Comparison of ENCODE assay signal across 19 mouse cellular contexts in genomic region chr16:96149311-96149710, GRCm38 (mm10). TPM values are rescaled to one million over a fixed set of nuclear protein-coding genes. Genes with fewer than 3 reads are reported as not detected.
DNase-seq lines count a peak whose midpoint lies in the region; ATAC-seq lines count a peak whose summit lies in the region.
"Had no signal": no experiment of that assay in that cellular context is flagged by ENCODE, and none has a peak within 500 bp of the region (broad histone marks: within the 10 kb centered on the region; RNA-seq: fewer than 3 reads in every experiment).

No protein-coding gene starts in this region.

- no peak overlapping the region for H3K9ac ChIP-seq in heart, embryonic 15.5 days
- 0 out of 2 replicates have a peak overlapping the region, but pooled peaks have one; percentile 46 for H3K9ac ChIP-seq in midbrain, embryonic 13.5 days (replicated peaks)
- H3K9ac ChIP-seq in midbrain, embryonic 15.5 days = no peak overlapping the region
- H3K9ac ChIP-seq in intestine, embryonic 16.5 days (ENCODE audit: low read depth, low read length) = peak overlapping the region; percentile 51; the same call in 1 of the 2 replicates
- H3K9ac ChIP-seq in liver, embryonic 11.5 days (ENCODE audit: low read depth, low read length) = no peak overlapping the region
- H3K9ac ChIP-seq: hindbrain, embryonic 15.5 days; neural tube, embryonic 13.5 days had no signal

- no peaks in the 10 kb centered on the region for H3K9me3 ChIP-seq in heart, embryonic 15.5 days (replicated peaks)
- no peaks in the 10 kb centered on the region for H3K9me3 ChIP-seq in midbrain, embryonic 13.5 days
- no peaks in the 10 kb centered on the region for H3K9me3 ChIP-seq in midbrain, embryonic 15.5 days
- no peaks in the 10 kb centered on the region for H3K9me3 ChIP-seq in intestine, embryonic 16.5 days (ENCODE audit: control insufficient read depth, low read length)
- H3K9me3 ChIP-seq in liver, embryonic 11.5 days (ENCODE audit: control insufficient read depth, low read length) = no peaks in the 10 kb centered on the region
- H3K9me3 ChIP-seq: hindbrain, embryonic 15.5 days; neural tube, embryonic 13.5 days had no signal

- 38% methylated on average over 9 of the region's 9 CpGs for WGBS in heart, embryonic 15.5 days
- WGBS in midbrain, embryonic 13.5 days = 83% methylated on average over 9 of the region's 9 CpGs
- WGBS in midbrain, embryonic 15.5 days = 83% methylated on average over 9 of the region's 9 CpGs
- WGBS in intestine, embryonic 16.5 days = 64% methylated on average over 9 of the region's 9 CpGs
- 76% methylated on average over 9 of the region's 9 CpGs for WGBS in liver, embryonic 11.5 days

- peaks cover 56% of the 10 kb centered on the region for H3K4me1 ChIP-seq in heart, embryonic 15.5 days (replicated peaks)
- peaks cover 27% of the 10 kb centered on the region for H3K4me1 ChIP-seq in midbrain, embryonic 13.5 days (replicated peaks)
- H3K4me1 ChIP-seq in midbrain, embryonic 15.5 days = peaks cover 19% of the 10 kb centered on the region
- peaks cover 16% of the 10 kb centered on the region for H3K4me1 ChIP-seq in intestine, embryonic 16.5 days (ENCODE audit: control insufficient read depth, insufficient read depth, low read length)
- H3K4me1 ChIP-seq in liver, embryonic 11.5 days (replicated peaks; ENCODE audit: control insufficient read depth, insufficient read depth, low read length) = peaks cover 17% of the 10 kb centered on the region

- intact Hi-C loops in heart, postnatal 25 days (cut with DNase I) = loop anchor here (5.0 kb wide), 2 partner anchors 67 to 102 kb away; partner anchors contain the start of gene Brwd1

- peaks cover 5% of the 10 kb centered on the region; the same call in 1 of the 2 replicates for H3K36me3 ChIP-seq in heart, embryonic 15.5 days
- peaks cover 25% of the 10 kb centered on the region for H3K36me3 ChIP-seq in midbrain, embryonic 13.5 days
- peaks cover 3% of the 10 kb centered on the region for H3K36me3 ChIP-seq in midbrain, embryonic 15.5 days (replicated peaks)
- H3K36me3 ChIP-seq in intestine, embryonic 16.5 days (ENCODE audit: control insufficient read depth, insufficient read depth, low read length) = no peaks in the 10 kb centered on the region
- peaks cover 11% of the 10 kb centered on the region for H3K36me3 ChIP-seq in liver, embryonic 11.5 days (ENCODE audit: control insufficient read depth, insufficient read depth, low read length)

- no peak overlapping the region for H3K4me3 ChIP-seq in heart, embryonic 15.5 days
- no peak overlapping the region for H3K4me3 ChIP-seq in midbrain, embryonic 13.5 days (replicated peaks)
- no peak overlapping the region for H3K4me3 ChIP-seq in midbrain, embryonic 15.5 days
- no peak overlapping the region for H3K4me3 ChIP-seq in intestine, embryonic 16.5 days (ENCODE audit: low read length)
- H3K4me3 ChIP-seq in liver, embryonic 11.5 days (ENCODE audit: low read depth, low read length) = no peak overlapping the region
- H3K4me3 ChIP-seq: hindbrain, embryonic 15.5 days; neural tube, embryonic 13.5 days had no signal

- no peak for DNase-seq in heart, postnatal 25 days (ENCODE audit: low spot score)
- DNase-seq in liver, embryonic 11.5 days (ENCODE audit: low spot score) = no peak
- DNase-seq in natural killer cell, adult 2 months (ENCODE audit: low spot score in 2 of 2) = no peak
- DNase-seq: adrenal gland, postnatal 36 days; cerebellum, postnatal 10 days; embryo, embryonic 11 days; kidney, postnatal 10 days; layer of hippocampus, adult 9-11 months; liver; lung, adult 2 months; thymus, postnatal 25 days had no signal

- H3K27me3 ChIP-seq in heart, embryonic 15.5 days = no peaks in the 10 kb centered on the region
- H3K27me3 ChIP-seq in midbrain, embryonic 13.5 days = no peaks in the 10 kb centered on the region
- no peaks in the 10 kb centered on the region for H3K27me3 ChIP-seq in midbrain, embryonic 15.5 days (replicated peaks)
- no peaks in the 10 kb centered on the region for H3K27me3 ChIP-seq in intestine, embryonic 16.5 days (replicated peaks; ENCODE audit: control insufficient read depth, insufficient read depth, low read length)
- no peaks in the 10 kb centered on the region for H3K27me3 ChIP-seq in liver, embryonic 11.5 days (replicated peaks; ENCODE audit: control insufficient read depth, insufficient read depth, low read length)
- H3K27me3 ChIP-seq: hindbrain, embryonic 15.5 days; neural tube, embryonic 13.5 days had no signal

- ATAC-seq in heart, embryonic 15.5 days (replicated peaks; ENCODE audit: insufficient number of reproducible peaks, insufficient read depth, low FRiP score, low read depth) = no peak
- no peak for ATAC-seq in midbrain, embryonic 13.5 days
- no peak for ATAC-seq in midbrain, embryonic 15.5 days (replicated peaks)
- ATAC-seq in intestine, embryonic 16.5 days = no peak
- ATAC-seq in liver, embryonic 11.5 days (replicated peaks; ENCODE audit: low FRiP score) = no peak
- ATAC-seq: CD4-positive, CD25-positive, alpha-beta regulatory T cell, adult 4 months had no signal

- H3K27ac ChIP-seq in heart, embryonic 15.5 days = peak overlapping the region; percentile 75
- H3K27ac ChIP-seq in midbrain, embryonic 13.5 days = no peak overlapping the region
- H3K27ac ChIP-seq in midbrain, embryonic 15.5 days = no peak overlapping the region
- H3K27ac ChIP-seq in intestine, embryonic 16.5 days (ENCODE audit: low read length) = peak overlapping the region; percentile 81
- H3K27ac ChIP-seq in liver, embryonic 11.5 days (ENCODE audit: low read depth, low read length) = no peak overlapping the region
- H3K27ac ChIP-seq: hindbrain, embryonic 15.5 days; neural tube, embryonic 13.5 days had no signal

- peak overlapping the region; percentile 22; the same call in 1 of the 2 replicates for H3K4me2 ChIP-seq in heart, embryonic 15.5 days
- H3K4me2 ChIP-seq in midbrain, embryonic 13.5 days (replicated peaks) = no peak overlapping the region
- H3K4me2 ChIP-seq in midbrain, embryonic 15.5 days = no peak overlapping the region
- no peak overlapping the region for H3K4me2 ChIP-seq in intestine, embryonic 16.5 days (ENCODE audit: low read depth, low read length)
- H3K4me2 ChIP-seq in liver, embryonic 11.5 days = no peak overlapping the region
- H3K4me2 ChIP-seq: hindbrain, embryonic 15.5 days; neural tube, embryonic 13.5 days had no signal

RNA-seq across cellular contexts. Expression of gene Wrb, which starts 4.1 kb away (rescaled TPM):
- 49.2 and 52.8 TPM in 2 replicates for polyA plus RNA-seq in heart, embryonic 15.5 days (2015; fragmentation: Nextera tagmentation; extraction: Ambion mirVana)
- 10 to 100 TPM; 14.6 to 15.8 TPM for total RNA-seq in heart, postnatal 25 days (2021)
- polyA plus RNA-seq in midbrain, embryonic 13.5 days (2015; fragmentation: Nextera tagmentation; extraction: Ambion mirVana) = 167 and 171 TPM in 2 replicates
- polyA plus RNA-seq in midbrain, embryonic 15.5 days (2015; fragmentation: Nextera tagmentation; extraction: Ambion mirVana) = 217 and 221 TPM in 2 replicates
- 46.9 and 53.2 TPM in 2 replicates for polyA plus RNA-seq in intestine, embryonic 16.5 days (2015; fragmentation: Nextera tagmentation; extraction: Ambion mirVana)
- 48.3 and 53.6 TPM in 2 replicates for polyA plus RNA-seq in liver, embryonic 11.5 days (2014; fragmentation: Nextera tagmentation; extraction: Ambion mirVana)

RNA-seq across cellular contexts. Expression of gene Hmgn1, which starts 21.8 kb away (rescaled TPM):
- 289 and 315 TPM in 2 replicates for polyA plus RNA-seq in heart, embryonic 15.5 days (2015; fragmentation: Nextera tagmentation; extraction: Ambion mirVana)
- total RNA-seq in heart, postnatal 25 days (2021) = 10 to 100 TPM; 52.9 to 56.6 TPM
- 509 and 559 TPM in 2 replicates for polyA plus RNA-seq in midbrain, embryonic 13.5 days (2015; fragmentation: Nextera tagmentation; extraction: Ambion mirVana)
- polyA plus RNA-seq in midbrain, embryonic 15.5 days (2015; fragmentation: Nextera tagmentation; extraction: Ambion mirVana) = 298 and 315 TPM in 2 replicates
- polyA plus RNA-seq in intestine, embryonic 16.5 days (2015; fragmentation: Nextera tagmentation; extraction: Ambion mirVana) = 404 and 487 TPM in 2 replicates
- 450 and 470 TPM in 2 replicates for polyA plus RNA-seq in liver, embryonic 11.5 days (2014; fragmentation: Nextera tagmentation; extraction: Ambion mirVana)

RNA-seq across cellular contexts. Expression of gene Lca5l, which starts 42.8 kb away (rescaled TPM):
- polyA plus RNA-seq in heart, embryonic 15.5 days (2015; fragmentation: Nextera tagmentation; extraction: Ambion mirVana) = 1.2 and 1.5 TPM in 2 replicates
- total RNA-seq in heart, postnatal 25 days (2021) = under 1 TPM; 0.47 to 0.61 TPM
- polyA plus RNA-seq in midbrain, embryonic 13.5 days (2015; fragmentation: Nextera tagmentation; extraction: Ambion mirVana) = 1.6 and 1.8 TPM in 2 replicates
- polyA plus RNA-seq in midbrain, embryonic 15.5 days (2015; fragmentation: Nextera tagmentation; extraction: Ambion mirVana) = 1.6 and 2.1 TPM in 2 replicates
- polyA plus RNA-seq in intestine, embryonic 16.5 days (2015; fragmentation: Nextera tagmentation; extraction: Ambion mirVana) = 0.43 and 0.50 TPM in 2 replicates
- 0.32 and 0.38 TPM in 2 replicates for polyA plus RNA-seq in liver, embryonic 11.5 days (2014; fragmentation: Nextera tagmentation; extraction: Ambion mirVana)
- polyA plus RNA-seq: CD4-positive, CD25-positive, alpha-beta regulatory T cell, adult 4 months had no signal

RNA-seq across cellular contexts. Expression of gene Sh3bgr, which starts 50.9 kb away (rescaled TPM):
- 413 and 595 TPM in 2 replicates for polyA plus RNA-seq in heart, embryonic 15.5 days (2015; fragmentation: Nextera tagmentation; extraction: Ambion mirVana)
- total RNA-seq in heart, postnatal 25 days (2021) = 100 to 1,000 TPM; 413 to 439 TPM
- 1.3 and 1.7 TPM in 2 replicates for polyA plus RNA-seq in midbrain, embryonic 13.5 days (2015; fragmentation: Nextera tagmentation; extraction: Ambion mirVana)
- 1.7 TPM in 2 replicates for polyA plus RNA-seq in midbrain, embryonic 15.5 days (2015; fragmentation: Nextera tagmentation; extraction: Ambion mirVana)
- polyA plus RNA-seq in intestine, embryonic 16.5 days (2015; fragmentation: Nextera tagmentation; extraction: Ambion mirVana) = 31.6 and 33.1 TPM in 2 replicates
- 2.0 and 6.0 TPM in 2 replicates for polyA plus RNA-seq in liver, embryonic 11.5 days (2014; fragmentation: Nextera tagmentation; extraction: Ambion mirVana)
- total RNA-seq: megakaryocyte progenitor cell, adult 5-6 weeks had no signal
- polyA plus RNA-seq: CD4-positive, CD25-positive, alpha-beta regulatory T cell, adult 4 months had no signal

Comparison
In these comparisons a context has a peak if more than half of its experiments do, and no peak if none do; other contexts are left out.
1. H3K9ac ChIP-seq: peak in midbrain, embryonic 13.5 days (single experiment) and intestine, embryonic 16.5 days (single experiment); none in heart, embryonic 15.5 days (single experiment), midbrain, embryonic 15.5 days (single experiment) and liver, embryonic 11.5 days (single experiment).
2. H3K27ac ChIP-seq: peak in heart, embryonic 15.5 days (single experiment) and intestine, embryonic 16.5 days (single experiment); none in midbrain, embryonic 13.5 days (single experiment), midbrain, embryonic 15.5 days (single experiment) and liver, embryonic 11.5 days (single experiment).